Mouse (Mus musculus): ENCODE measurements at regions not wholly inside any gene's neighbourhood (a gene's known extent, or its start where the extent isn't known, plus 50 kb on each side); places are given as distances from the start of the nearest gene placed in this dataset.

- no peak for DNase-seq (ENCODE audit: low spot score in 2 of 2)
These were observed 164.0 kb downstream of the 3100002H09Rik start for GRCm38 (mm10) chr4:124446615-124447014.

- no peak for DNase-seq (ENCODE audit: low spot score in 2 of 2)
These were observed 166.9 kb downstream of the 3100002H09Rik start for GRCm38 (mm10) chr4:124443613-124444108.

- DNase-seq (ENCODE audit: low spot score in 2 of 2): no peak
These were observed 167.5 kb downstream of the 3100002H09Rik start for GRCm38 (mm10) chr4:124443130-124443503.

- no peak for DNase-seq (ENCODE audit: low spot score in 2 of 2)
These were observed 168.0 kb downstream of the 3100002H09Rik start for GRCm38 (mm10) chr4:124442491-124443129.

GRCm38 (mm10) chr4:124441737-124442487 is 168.7 kb downstream of the 3100002H09Rik start:
- DNase-seq (ENCODE audit: low spot score in 2 of 2): no peak

- no peak for DNase-seq (ENCODE audit: low spot score in 2 of 2)
These were observed 175.6 kb downstream of the 3100002H09Rik start for GRCm38 (mm10) chr4:124435040-124435434.

- DNase-seq (ENCODE audit: low spot score in 2 of 2): no peak
These were observed 176.3 kb downstream of the 3100002H09Rik start for GRCm38 (mm10) chr4:124434059-124435039.

GRCm38 (mm10) chr4:124433506-124433905 is 177.1 kb downstream of the 3100002H09Rik start:
- no peak for DNase-seq (ENCODE audit: low spot score in 2 of 2)

- no peak for DNase-seq (ENCODE audit: low spot score in 2 of 2)
These were observed 179.4 kb downstream of the 3100002H09Rik start for GRCm38 (mm10) chr4:124431193-124431592.

GRCm38 (mm10) chr4:124428844-124429243 is 181.8 kb downstream of the 3100002H09Rik start:
- DNase-seq (ENCODE audit: low spot score in 2 of 2): no peak

GRCm38 (mm10) chr4:124422406-124422805 is 188.2 kb downstream of the 3100002H09Rik start:
- no peak for DNase-seq (ENCODE audit: low spot score in 2 of 2)

GRCm38 (mm10) chr4:124418431-124418830 is 192.2 kb downstream of the 3100002H09Rik start:
- no peak for DNase-seq (ENCODE audit: low spot score in 2 of 2)

GRCm38 (mm10) chr4:124417176-124417575 is 193.4 kb downstream of the 3100002H09Rik start:
- DNase-seq (ENCODE audit: low spot score in 2 of 2): no peak

GRCm38 (mm10) chr4:124416266-124416665 is 194.3 kb downstream of the 3100002H09Rik start:
- no peak for DNase-seq (ENCODE audit: low spot score in 2 of 2)

GRCm38 (mm10) chr4:124414386-124414785 is 196.2 kb downstream of the 3100002H09Rik start:
- DNase-seq (ENCODE audit: low spot score in 2 of 2): no peak

GRCm38 (mm10) chr4:124409279-124409678 is 201.3 kb downstream of the 3100002H09Rik start:
- no peak for DNase-seq (ENCODE audit: low spot score in 2 of 2)

GRCm38 (mm10) chr4:124402075-124402474 is 208.5 kb downstream of the 3100002H09Rik start:
- no peak for DNase-seq (ENCODE audit: low spot score in 2 of 2)

- peak; percentile 67 to 76 for DNase-seq (ENCODE audit: low spot score in 2 of 2)
These were observed 209.9 kb downstream of the 3100002H09Rik start for GRCm38 (mm10) chr4:124400741-124401140.

GRCm38 (mm10) chr4:124400136-124400675 is 210.4 kb downstream of the 3100002H09Rik start:
- no peak for DNase-seq (ENCODE audit: low spot score in 2 of 2)

- peak; percentile 75 to 83 for DNase-seq (ENCODE audit: low spot score in 2 of 2)
These were observed 212.2 kb downstream of the 3100002H09Rik start for GRCm38 (mm10) chr4:124398354-124398753.

GRCm38 (mm10) chr4:124396566-124397283 is 213.9 kb downstream of the 3100002H09Rik start:
- DNase-seq (ENCODE audit: low spot score in 2 of 2): peak; percentile 27 to 50

Data from right cerebral cortex, postnatal 36 days (tissue).